ENCODE assay signal across 8 mouse cellular contexts in genomic region chr11:107102465-107103223, GRCm38 (mm10). TPM values are rescaled to one million over a fixed set of nuclear protein-coding genes. Genes with fewer than 3 reads are reported as not detected.
DNase-seq lines count a peak whose midpoint lies in the region; ATAC-seq and TF ChIP-seq lines count a peak whose summit lies in the region.

No protein-coding gene starts in this region.

- 61% methylated on average over 11 of the region's 11 CpGs for whole genome bisulfite sequencing in heart, embryonic 12.5 days
- 39% methylated on average over 11 of the region's 11 CpGs for WGBS in liver, postnatal 0 days (ENCODE audit: insufficient replicate concordance)
- WGBS in forebrain, embryonic 15.5 days, result 76% methylated on average over 11 of the region's 11 CpGs

- peaks cover 19% of the 10 kb centered on the region for H3K36me3 ChIP-seq in heart, embryonic 12.5 days
- H3K36me3 ChIP-seq in liver, postnatal 0 days (replicated peaks; ENCODE audit: insufficient read depth, low read length), result peaks cover 22% of the 10 kb centered on the region
- peaks cover 12% of the 10 kb centered on the region for H3K36me3 ChIP-seq in forebrain, embryonic 15.5 days

- DNase-seq in heart, adult 8-10 months (ENCODE audit: low spot score), result no peak
- peak; percentile 60 to 66 for DNase-seq in CD8-positive naive resting alpha-beta T cell, adult 2 months (ENCODE audit: low read depth in 2 of 2, low spot score in 2 of 2)
- peak; percentile 38 for DNase-seq in liver, postnatal 0 days
- peak; percentile 45 for DNase-seq in spleen, adult 12 weeks (ENCODE audit: low spot score)
- DNase-seq in ovary, postnatal 36 days (ENCODE audit: low spot score), result no peak
- no peak for DNase-seq in gastrocnemius, postnatal 25 days

- no peak overlapping the region for H3K9ac ChIP-seq in heart, embryonic 12.5 days
- H3K9ac ChIP-seq in liver, postnatal 0 days (replicated peaks), result no peak overlapping the region; the same call in 1 of the 2 replicates
- no peak overlapping the region for H3K9ac ChIP-seq in forebrain, embryonic 15.5 days (replicated peaks)

- no peak for TF ChIP-seq EP300 in liver, postnatal 0 days (IDR thresholded peaks at IDR 0.05; ENCODE audit: low read depth)

- no peaks in the 10 kb centered on the region for H3K9me3 ChIP-seq in heart, embryonic 12.5 days (replicated peaks)
- no peaks in the 10 kb centered on the region for H3K9me3 ChIP-seq in liver, postnatal 0 days (ENCODE audit: low read length)
- no peaks in the 10 kb centered on the region for H3K9me3 ChIP-seq in forebrain, embryonic 15.5 days

- H3K4me1 ChIP-seq in heart, embryonic 12.5 days (replicated peaks), result peaks cover 45% of the 10 kb centered on the region
- peaks cover 19% of the 10 kb centered on the region for H3K4me1 ChIP-seq in liver, postnatal 0 days (ENCODE audit: insufficient read depth)
- H3K4me1 ChIP-seq in forebrain, embryonic 15.5 days, result peaks cover 28% of the 10 kb centered on the region

- no peak for ATAC-seq in heart, embryonic 12.5 days (ENCODE audit: insufficient number of reproducible peaks, low FRiP score)
- 0 out of 2 replicates have a peak, but pooled peaks have one; percentile 25 for ATAC-seq in liver, postnatal 0 days
- ATAC-seq in forebrain, embryonic 15.5 days (replicated peaks), result no peak

- H3K4me3 ChIP-seq in heart, embryonic 12.5 days, result no peak overlapping the region
- H3K4me3 ChIP-seq in liver, postnatal 0 days (ENCODE audit: low read depth, low read length), result no peak overlapping the region
- H3K4me3 ChIP-seq in forebrain, embryonic 15.5 days, result no peak overlapping the region

- no peaks in the 10 kb centered on the region for H3K27me3 ChIP-seq in heart, embryonic 12.5 days (replicated peaks)
- H3K27me3 ChIP-seq in liver, postnatal 0 days (ENCODE audit: insufficient read depth, low read length), result no peaks in the 10 kb centered on the region
- no peaks in the 10 kb centered on the region for H3K27me3 ChIP-seq in forebrain, embryonic 15.5 days

- no peak overlapping the region for H3K4me2 ChIP-seq in heart, embryonic 12.5 days
- peak overlapping the region; percentile 24; the same call in 1 of the 2 replicates for H3K4me2 ChIP-seq in liver, postnatal 0 days (ENCODE audit: low read depth, low read length)
- no peak overlapping the region for H3K4me2 ChIP-seq in forebrain, embryonic 15.5 days (replicated peaks)

- TF ChIP-seq CTCF in liver, postnatal 0 days (IDR thresholded peaks at IDR 0.05; ENCODE audit: low read depth), result no peak

- H3K27ac ChIP-seq in heart, embryonic 12.5 days (ENCODE audit: poor library complexity, severe bottlenecking), result peak overlapping the region; percentile 56; the same call in 1 of the 2 replicates
- peak overlapping the region; percentile 57; the same call in 1 of the 2 replicates for H3K27ac ChIP-seq in liver, postnatal 0 days (ENCODE audit: low read depth)
- no peak overlapping the region for H3K27ac ChIP-seq in forebrain, embryonic 15.5 days (replicated peaks)

RNA-seq across cellular contexts. Expression of gene Bptf, which starts 29.3 kb away (rescaled TPM):
- polyA plus RNA-seq in heart, embryonic 12.5 days (2016; fragmentation: Nextera tagmentation; extraction: Ambion mirVana), result 19.6 and 21.7 TPM in 2 replicates
- 10 to 100 TPM; 24.8 to 30.3 (median 28.6) TPM for total RNA-seq in heart, adult 8-10 months (2022)
- polyA plus RNA-seq in liver, postnatal 0 days (2015; fragmentation: Nextera tagmentation; extraction: Ambion mirVana), result 7.3 and 8.3 TPM in 2 replicates
- polyA plus RNA-seq in forebrain, embryonic 15.5 days (2015; fragmentation: Nextera tagmentation; extraction: Ambion mirVana), result 37.1 and 38.0 TPM in 2 replicates
- 10 to 100 TPM; 18.1 to 20.0 TPM for total RNA-seq in gastrocnemius, postnatal 25 days (2021)

Comparison
In these comparisons a context has a peak if more than half of its experiments do, and no peak if none do; other contexts are left out.
1. DNase-seq: peak in CD8-positive naive resting alpha-beta T cell, adult 2 months (2 of 2), liver, postnatal 0 days (single experiment) and spleen, adult 12 weeks (single experiment); none in heart, adult 8-10 months (single experiment), ovary, postnatal 36 days (single experiment) and gastrocnemius, postnatal 25 days (single experiment).